Mouse (Mus musculus): ENCODE results near the gene Nmnat2. TPM values are rescaled to one million over a fixed set of nuclear protein-coding genes. Genes with fewer than 3 reads are reported as not detected.

The Nmnat2 gene
- 0.36 and 0.38 TPM in 2 replicates for polyA plus RNA-seq (2015; fragmentation: Nextera tagmentation; extraction: Ambion mirVana)

DNA sequence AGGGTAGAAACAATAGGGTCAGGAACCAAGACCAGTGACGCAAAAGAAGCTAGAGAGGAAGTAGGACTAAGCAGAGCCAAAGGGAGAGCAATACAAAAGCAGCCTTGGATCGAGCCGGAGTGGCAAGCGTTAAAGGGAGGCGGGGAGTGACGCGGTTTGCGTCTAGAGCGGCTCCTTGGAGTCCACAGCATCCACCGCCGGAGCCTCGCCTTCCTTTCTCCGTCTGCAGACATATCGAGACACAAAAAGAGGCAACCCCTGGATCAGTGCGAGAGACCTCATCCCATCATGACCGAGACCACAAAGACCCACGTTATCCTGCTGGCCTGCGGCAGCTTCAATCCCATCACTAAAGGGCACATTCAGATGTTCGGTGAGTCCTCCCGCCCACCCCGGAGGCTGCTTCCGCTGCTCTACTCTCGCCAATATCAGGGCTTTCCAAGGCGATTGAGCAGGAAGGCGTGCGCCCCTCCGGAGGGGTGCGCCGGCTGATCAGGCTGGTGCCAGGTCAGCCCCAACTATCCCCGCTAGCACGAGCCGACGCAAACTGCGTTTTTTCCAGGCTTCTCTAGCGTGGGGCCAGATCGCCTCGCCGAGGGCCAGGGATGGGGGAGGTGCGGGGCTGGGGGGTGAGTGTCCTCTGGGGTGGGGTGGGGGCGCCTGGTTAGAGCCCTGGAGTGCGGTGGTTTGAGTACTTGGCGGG is at the start of gene Nmnat2:
Gene Nmnat2, plus strand, starts transcription at position 173 of the 703 bp plus-strand sequence.
- no peak for DNase-seq (ENCODE audit: low spot score)

DNA sequence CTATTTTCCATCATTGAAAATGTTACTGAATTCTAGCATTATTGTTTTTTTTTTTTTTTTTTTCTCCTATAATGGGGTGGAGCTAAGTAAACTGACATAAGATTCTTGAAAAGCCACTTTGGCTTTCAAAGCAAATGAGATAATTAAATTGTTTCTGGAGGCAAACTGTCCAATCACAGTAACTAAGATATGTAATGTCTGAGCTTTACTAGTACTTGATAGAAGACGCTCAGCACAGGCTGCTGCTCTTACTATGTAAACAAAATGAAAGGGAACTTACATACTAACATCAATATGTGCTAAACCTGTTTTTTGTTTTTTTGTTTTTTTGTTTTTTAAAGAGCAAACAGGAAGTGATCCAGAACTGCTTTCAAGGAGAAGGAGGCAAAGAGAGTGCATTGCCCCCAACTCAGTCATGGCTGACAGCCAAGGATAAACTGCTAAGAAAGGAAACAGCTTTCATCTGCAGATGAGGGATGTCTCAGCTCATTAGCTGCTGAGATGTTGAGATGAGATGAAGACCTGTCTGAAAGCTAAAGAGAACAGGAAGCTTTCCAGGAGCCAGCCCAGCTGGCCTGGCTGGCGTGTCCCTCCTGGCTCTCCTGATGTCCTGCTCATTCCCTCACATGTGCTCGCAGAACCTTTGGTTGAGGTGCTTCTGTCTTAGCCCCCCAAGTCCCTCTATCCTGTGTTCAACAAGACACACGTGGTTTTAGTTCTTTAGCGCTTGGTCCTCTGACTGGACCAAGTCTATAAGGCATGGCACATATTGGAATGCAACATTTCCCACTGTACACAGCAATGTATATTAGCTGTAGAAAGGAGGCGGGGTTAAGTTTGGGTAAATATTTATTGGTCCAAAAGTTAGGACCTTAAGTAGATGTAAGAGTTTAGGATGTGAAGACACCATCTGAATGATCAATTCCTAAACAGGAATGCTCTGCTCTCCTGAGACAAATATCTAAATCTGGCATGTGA is 41.0 kb upstream of the Nmnat2 start:
- no peak for DNase-seq (ENCODE audit: low spot score)

DNA sequence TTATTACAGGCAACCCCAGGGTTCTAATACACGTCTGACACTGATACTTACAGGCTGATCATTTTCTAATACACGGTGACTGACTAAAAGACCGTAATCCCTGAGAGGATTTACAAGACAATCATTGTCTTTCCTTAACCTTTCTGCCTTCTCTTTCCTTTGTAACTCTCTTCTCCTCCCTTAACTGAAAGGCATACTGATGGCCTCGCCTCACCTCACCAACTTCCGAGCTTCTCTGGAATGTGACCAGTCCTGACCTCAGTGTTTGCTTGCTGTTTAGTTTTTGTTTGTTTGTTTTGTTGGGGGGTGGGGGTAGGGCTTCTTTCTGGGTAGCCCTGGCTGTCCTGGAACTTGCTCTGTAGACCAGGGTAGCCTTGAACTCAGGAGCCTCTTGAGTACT is 39.0 kb upstream of the Nmnat2 start:
- DNase-seq (ENCODE audit: low spot score): no peak

DNA sequence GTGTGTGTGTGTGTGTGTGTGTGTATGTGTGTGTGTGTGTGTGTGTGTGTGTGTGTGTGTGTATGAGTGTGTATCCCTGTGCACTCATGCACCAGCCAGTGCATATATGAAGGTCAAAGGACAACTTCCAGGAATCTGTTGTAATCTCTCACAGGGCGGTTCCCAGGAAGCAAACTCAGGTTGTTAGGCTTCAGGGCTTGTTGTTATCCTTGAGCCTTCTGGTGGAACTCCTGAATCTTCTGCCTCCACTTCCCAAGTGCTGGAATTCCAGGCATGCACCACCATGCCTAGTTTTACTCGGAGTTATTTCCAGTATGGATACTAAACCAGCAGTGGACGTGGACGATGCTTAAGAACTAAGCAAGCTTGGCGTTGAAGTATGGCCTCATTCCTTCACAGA is 37.9 kb upstream of the Nmnat2 start:
- no peak for DNase-seq (ENCODE audit: low spot score)

DNA sequence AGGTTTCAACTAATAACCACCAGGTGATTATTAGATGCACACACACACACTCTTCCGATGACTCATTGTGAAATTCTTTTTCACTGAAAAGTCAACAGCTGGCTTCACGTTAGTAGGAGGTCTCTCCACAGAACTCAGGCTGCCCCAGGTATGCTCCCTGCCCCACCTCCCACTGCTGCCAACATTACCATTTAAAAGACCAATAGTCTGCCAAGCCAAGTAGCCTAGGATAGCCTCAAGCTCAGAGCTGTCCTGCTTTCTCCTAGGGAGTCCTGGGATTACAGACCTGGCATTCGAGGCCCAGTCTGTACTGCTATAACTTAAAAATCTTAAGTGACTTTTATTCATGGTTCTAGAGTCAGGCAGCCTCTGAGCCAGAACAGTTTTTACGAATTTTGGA is 37.2 kb upstream of the Nmnat2 start:
- DNase-seq (ENCODE audit: low spot score): no peak

DNA sequence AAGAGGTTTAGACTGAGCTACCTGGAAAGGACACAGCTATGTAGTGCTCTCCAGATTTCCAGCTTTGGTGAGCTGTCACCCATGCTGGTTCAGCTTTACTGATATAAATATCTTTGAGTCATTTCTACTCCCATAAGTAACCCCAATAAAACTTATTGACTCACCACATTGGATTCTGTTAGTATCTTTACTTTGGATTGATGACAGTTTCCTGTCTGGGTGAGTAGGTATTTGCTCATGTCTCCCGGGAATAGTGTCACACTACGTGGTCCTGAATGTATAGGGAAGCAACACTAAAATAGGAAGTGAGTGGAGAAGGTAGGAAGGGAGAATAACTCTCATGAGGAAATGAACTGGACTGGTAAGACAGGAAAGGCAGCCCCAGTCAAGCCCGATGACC is 33.0 kb upstream of the Nmnat2 start:
- no peak for DNase-seq (ENCODE audit: low spot score)

DNA sequence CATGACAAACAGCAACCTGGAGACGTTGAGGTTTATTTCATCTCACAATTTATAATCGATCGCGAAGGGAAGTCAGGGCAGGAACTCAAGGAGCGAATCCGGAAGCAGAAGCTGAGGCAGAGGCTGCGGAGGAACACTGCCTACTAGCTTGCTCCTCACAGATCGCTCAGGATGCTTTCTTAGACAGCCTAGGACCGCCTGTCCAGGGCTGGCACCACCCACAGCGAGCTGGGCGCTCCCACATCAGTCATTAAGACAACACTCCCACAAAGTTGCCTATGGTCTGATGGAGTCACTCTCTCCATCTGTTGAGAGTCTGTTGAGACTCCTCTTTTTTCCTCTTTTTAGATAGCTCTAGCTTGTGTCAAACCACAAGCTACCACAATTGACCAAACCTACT is 20.8 kb upstream of the Nmnat2 start:
- DNase-seq (ENCODE audit: low spot score): no peak

DNA sequence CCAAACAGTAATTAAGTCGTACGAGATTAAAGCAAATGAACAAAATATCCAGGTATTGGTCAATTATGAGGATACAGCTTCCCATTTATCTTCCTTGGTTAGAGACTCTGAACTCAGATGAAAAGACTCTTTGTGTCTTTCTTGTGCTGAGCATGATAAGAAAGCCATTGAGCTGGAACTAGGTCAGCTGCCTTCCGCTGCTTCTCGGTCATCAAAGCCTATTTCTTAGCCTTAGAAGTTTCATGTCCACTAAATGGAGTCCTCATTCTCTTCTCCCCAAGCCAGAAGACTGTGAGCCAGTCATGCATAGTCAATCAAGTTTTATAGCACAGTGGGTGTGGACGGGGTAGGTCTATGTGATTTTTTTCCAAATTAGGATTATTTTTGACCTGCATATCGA is 19.3 kb upstream of the Nmnat2 start:
- no peak for DNase-seq (ENCODE audit: low spot score)

DNA sequence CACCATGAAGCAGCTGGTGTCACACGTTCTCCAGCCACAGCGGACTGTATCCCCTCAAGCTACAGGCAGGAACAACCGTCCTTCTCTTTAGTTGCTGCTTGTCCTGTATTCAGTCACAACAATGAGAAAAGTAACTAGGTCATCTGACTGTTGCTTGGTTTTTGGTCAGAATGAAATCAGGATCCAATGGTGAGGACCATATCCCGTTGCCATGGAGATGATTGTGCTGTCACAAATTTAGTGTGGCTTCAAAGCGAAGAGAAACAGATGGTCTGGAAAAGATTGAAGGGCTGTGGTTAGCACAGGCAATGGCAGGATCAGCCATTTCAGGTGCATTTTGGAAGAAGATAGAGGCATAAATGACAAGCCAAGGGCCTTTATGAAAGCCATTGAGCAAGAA is 18.4 kb upstream of the Nmnat2 start:
- no peak for DNase-seq (ENCODE audit: low spot score)

DNA sequence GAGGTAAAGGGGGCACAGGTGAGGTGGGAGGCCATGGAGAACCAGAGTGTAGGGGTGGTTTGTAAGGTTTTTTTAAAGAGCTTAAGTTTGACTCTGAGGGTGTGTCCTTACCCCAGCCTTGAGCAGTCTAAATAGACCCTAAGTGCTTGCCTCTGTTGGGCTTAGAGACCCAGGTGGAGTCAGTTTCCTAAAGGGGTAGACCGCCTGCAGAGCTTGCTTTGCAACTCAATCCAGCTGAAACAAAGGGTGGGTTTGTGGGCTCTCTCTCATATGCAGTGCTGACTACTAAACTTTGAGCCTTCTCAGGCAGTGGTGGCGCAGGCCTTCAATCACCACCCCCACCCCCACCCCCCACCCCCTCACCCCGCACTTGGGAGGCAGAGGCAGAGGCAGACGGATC is 11.8 kb upstream of the Nmnat2 start:
- no peak for DNase-seq (ENCODE audit: low spot score)

DNA sequence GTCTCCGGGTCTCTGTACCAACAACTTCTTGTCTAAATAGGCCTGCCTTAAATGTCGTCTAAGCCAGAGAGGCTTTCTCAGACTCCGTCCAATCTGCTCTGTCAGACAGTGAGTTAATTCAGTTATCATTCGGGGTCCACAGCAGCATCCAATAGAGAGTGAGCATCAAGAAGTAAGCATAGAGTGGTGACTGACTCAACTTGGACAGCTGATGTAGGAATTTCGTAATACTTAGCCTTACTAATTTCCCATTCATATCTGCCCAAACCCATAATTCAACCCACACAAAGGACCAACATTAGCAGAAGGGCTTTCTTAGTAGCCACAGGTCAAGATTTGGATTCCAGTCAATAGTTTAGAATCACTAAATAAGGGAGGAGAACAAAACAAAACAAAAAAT is 626 bp upstream of the Nmnat2 start:
- DNase-seq (ENCODE audit: low spot score): no peak

DNA sequence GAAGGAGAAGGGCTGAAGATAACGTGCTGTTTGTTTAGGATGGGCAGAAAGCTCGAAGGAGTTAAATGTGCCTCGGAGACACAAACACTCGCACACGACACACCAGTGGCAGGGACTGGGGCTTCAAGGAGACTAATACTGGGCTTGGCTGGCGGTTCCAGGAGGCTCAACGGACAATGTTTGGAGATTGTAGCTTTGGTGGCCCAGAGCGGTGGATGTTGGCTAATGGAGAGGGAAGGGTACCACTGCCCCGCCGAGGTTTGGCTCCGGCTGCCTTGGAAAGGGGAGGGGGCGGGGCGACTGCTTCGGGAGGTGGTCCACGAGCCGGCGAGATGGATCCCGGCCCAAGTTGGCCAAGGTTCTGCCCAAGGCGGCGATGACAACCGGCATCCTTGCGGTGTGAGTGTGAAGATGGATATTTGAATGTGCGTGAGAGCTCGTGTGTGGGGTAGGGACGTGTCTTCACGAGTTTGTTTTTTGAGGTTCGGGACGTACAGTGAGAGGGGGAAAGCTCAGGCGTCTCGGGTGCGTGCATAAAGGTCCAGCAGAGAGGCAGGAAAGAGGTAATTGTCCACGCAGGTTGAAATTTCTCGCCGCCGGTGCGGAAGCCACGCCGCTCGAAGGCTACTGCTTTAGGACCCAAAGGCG is 895 bp downstream of the Nmnat2 start:
- DNase-seq (ENCODE audit: low spot score): no peak

DNA sequence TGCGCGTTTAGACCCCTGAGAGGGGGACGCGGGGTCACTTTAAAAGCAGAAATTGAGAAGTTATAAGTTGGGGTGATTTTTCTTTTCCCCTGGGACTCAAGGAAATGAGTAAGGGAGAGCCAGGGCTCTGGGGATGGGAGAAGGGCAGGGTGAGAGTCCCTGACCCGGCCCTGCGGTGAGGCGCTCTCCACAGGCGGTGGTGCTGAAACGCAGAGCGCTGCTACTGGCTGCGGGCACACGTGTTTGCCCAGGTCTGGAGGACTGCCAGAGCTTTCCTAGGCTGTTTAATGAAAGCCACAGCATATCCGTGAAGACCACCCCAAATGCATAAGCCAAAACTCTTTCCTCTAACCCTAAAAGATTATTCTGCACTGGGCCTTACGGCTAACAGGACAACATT is 1.4 kb downstream of the Nmnat2 start:
- peak; percentile 42 for DNase-seq (ENCODE audit: low spot score)

DNA sequence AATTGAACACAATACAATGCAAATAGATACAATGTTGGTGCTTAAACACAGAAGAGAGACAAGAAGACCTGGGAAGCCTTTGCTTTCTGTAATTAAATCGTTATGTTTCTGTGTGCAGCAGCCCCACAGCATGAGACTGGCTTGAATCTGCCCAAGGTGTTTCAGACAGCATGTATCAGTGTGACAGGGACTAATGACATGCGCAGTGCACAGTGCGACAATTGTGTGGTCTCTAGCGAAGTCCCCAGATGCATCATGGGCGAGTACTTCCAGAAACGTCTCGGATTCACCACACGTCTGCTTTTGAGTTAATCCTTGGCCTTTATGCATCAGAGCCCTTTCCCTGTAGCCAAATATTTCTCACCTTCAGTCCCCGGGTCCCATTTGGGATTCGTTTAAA is 9.6 kb downstream of the Nmnat2 start:
- no peak for DNase-seq (ENCODE audit: low spot score)

DNA sequence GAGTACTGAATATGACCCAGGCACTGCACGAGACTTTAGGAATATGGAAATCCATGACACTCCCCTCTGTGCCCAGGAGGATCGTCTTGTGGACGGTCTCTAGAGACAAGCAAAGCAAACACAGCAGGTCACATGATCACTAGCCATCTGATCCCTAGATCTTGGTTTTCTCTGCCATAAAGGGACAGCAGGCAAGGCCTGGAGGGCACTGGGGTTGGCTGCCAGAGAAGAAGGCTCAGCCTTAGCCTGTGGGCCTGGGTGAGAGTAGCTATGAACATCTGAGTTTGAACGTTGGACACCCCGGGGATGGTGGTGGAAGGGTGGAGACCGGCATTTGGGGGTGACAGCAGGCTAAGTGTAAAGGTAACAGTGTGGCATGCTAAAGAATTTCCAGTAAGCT is 11.4 kb downstream of the Nmnat2 start:
- no peak for DNase-seq (ENCODE audit: low spot score)

DNA sequence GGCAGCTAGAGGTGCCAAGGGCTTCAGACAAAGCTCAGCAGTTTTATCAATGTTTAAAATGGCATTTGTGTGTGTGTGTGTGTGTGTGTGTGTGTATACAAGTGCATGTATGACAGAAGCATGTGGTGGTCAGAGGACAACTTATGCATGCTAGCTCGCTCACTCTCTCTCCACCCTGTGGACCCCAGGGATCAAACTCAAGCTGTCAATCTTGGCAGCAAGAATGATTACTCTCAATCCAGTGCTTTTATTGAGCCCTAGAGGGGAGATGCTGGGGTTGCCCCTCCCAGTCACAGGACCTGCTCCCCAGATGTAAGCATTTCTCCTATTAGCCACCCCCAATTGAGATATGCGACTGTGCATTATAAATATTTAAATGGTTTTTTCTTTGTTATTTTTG is 11.9 kb downstream of the Nmnat2 start:
- no peak for DNase-seq (ENCODE audit: low spot score)

DNA sequence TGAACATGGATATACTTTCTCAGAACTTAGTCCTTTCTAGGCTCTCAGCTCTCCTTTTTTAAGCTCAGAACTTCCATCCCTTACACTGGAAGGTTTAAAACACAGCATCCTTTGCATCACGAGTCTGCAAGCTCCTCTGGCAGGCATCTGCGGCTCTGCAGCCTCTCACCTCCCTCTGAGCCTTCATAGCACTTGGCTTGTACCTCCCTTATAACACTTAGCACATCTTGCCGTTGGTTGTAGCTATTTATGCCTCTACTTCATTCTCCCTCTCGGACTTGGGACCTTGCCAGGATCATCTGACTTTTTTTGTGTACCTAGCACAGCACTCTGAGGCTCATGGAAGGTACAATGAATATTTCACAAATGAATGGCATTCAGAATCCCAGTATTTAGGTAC is 14.3 kb downstream of the Nmnat2 start:
- no peak for DNase-seq (ENCODE audit: low spot score)

DNA sequence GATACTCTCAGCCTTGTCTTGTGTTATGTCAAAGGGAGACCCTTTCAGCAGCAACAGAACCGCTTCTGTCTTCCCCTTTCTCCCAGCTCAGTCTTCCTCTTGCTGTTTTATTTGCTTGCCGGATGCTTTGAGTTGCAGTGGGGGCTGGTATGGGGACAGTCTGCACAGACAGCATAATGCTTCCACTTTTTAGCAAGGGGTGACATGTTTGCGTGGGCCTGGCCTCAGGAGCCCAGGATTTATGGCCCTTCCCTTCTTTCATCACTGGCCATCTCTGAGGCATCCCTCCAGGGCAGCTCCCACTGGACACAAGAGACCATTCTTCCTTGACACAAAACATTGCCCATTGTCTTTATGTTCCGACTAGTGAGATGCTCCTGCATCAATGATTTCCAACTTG is 18.2 kb downstream of the Nmnat2 start:
- DNase-seq (ENCODE audit: low spot score): no peak

DNA sequence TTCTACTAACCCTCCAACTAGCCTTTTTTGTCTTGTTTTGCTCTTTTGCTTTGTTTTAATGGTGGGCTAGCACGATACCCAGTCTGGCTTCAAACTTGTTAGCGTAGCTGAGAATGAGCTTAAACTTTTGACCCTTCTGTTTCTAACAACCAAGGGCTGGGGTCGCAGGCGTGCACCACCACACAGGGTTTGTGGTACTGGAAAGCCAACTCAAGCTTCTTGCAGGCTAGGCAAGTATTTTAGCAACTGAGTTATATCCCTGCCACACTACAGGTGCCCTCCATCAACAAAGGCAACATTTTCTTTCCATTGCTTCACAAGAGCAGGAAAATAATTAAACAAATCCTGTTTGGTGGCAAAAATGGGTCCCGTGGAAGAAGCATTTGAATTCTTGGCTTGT is 18.6 kb downstream of the Nmnat2 start:
- no peak for DNase-seq (ENCODE audit: low spot score)

DNA sequence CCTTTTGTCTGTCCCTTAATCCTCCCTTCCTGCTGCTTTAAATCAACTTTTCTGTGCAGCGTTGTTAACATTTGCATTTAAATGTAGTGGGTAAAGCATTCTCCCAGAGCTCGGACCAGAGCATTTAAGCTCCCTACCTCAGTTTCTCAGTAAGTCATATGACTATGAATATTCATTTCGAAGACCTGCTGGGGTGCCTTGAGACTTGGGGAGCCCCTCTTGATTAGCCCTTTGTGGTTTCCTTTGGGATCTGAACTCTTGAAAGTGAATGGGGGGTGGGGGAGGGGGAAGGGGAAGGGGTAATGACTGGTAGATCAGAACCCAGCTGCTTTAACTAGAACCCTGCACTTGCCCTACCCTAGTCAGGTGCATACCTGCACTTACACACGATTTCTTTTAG is 19.1 kb downstream of the Nmnat2 start:
- no peak for DNase-seq (ENCODE audit: low spot score)

DNA sequence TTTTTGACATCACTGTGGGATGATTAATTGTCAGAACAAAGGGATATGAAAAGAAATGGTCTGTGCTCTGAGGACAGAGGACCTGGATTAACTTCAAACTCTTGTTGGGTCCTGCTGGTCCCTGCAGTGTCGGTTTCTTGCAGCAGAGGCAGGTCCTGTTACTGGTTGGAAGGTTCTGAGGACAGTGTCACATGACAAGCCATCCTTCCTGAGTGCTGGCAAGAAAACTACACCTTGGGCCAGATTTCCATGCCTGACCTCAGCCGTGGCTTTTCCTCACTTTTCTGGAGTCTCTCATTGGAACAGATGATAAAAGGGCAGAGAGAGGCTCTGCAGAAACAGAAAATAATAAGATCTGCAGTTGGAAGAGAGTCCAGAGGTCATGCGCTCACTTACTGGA is 20.4 kb downstream of the Nmnat2 start:
- DNase-seq (ENCODE audit: low spot score): no peak

DNA sequence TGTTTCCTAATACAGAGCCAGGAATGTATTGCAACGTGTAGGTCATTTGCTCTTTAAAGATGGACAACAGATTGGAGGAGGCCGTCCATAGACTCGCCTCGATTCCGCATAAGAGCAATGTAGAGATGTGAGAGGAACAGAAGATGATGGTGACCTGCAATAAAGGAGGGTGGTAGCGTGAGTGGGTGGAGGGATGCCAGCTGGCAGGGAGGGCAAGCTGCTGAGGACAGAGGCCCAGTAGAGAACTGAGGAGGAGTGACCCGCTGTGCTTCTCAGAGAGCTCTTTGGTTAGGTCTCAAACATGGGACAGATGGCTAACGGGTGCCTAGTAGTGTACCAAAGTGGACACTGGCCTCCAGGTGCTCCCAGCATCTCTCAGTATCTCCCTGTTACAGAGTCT is 23.9 kb downstream of the Nmnat2 start:
- no peak for DNase-seq (ENCODE audit: low spot score)

Data from thymus, postnatal 0 days (tissue).